Mouse (Mus musculus) olfactory bulb, adult 2 months (tissue): ENCODE results near the gene Tnni2. TPM values are rescaled to one million over a fixed set of nuclear protein-coding genes. Genes with fewer than 3 reads are reported as not detected.

Source experiments
- H3K27ac ChIP-seq: fragments of 200-500 bp; 2 replicates; pipeline ENCODE4 v1.5.1; 2012; ENCODE audit warnings: low read depth, low read length; ENCODE audit not compliant: insufficient read depth
- H3K4me1 ChIP-seq: fragments of 200-500 bp; 2 replicates; pipeline ENCODE4 v1.6.1; 2012; ENCODE audit warnings: low read length; ENCODE audit not compliant: control insufficient read depth, insufficient read depth
- H3K4me3 ChIP-seq: fragments of 200-500 bp; 2 replicates; pipeline ENCODE4 v1.5.1; 2012; ENCODE audit warnings: mild to moderate bottlenecking, low read depth, low read length, moderate library complexity; ENCODE audit not compliant: insufficient read depth
- CTCF ChIP-seq: fragments of 200-500 bp; IDR thresholded peaks from 2 replicates; pipeline ENCODE4 v1.5.1; 2012; ENCODE audit warnings: low read depth, mild to moderate bottlenecking, low read length, moderate library complexity; ENCODE audit not compliant: insufficient read depth
- POLR2A ChIP-seq: fragments of 200-500 bp; IDR thresholded peaks from 2 replicates; pipeline ENCODE4 v1.6.1; 2012; ENCODE audit warnings: mild to moderate bottlenecking, low read depth, low read length, moderate library complexity; ENCODE audit not compliant: insufficient read depth
- WGBS: fragments of 180-500 bp; shearing (Covaris S2); methylation state at CpG from one replicate; pipeline ENCODE4 v1.1.7; 2018; 5-methylcytosine and 5-hydroxymethylcytosine counted together
- polyA plus RNA-seq: library from polyadenylated mRNA; stranded (reverse); fragments of >200 nt; gene quantifications from 2 replicates; pipeline ENCODE4 v1.2.4, GENCODE M21; 2012; ENCODE audit warnings: low replicate concordance; ENCODE audit not compliant: missing spikeins, insufficient read depth, insufficient read length

Tnni2 gene
- polyA plus RNA-seq = not detected in 2 replicates

DNA sequence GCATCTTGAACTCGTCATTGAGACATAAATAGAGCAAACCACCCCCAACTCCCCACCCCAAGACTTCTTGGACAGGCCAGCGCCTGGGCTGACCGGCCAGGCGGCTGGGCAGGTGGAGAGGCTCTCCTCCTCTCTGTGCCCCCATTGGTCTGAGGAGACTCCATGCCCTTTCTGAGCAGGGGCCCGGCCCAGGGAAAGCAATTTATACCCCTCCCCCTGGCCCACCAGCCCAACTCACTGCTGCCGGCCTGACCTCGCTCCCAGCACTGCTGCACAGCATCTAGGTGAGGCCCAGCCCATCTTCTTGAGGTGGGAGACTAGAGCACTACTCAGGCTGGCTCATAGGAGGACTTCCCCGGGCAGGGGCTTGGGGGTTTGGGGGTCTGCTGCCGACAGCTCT is at the start of gene Tnni2:
Gene Tnni2, plus strand, starts transcription at position 224 of the 400 bp plus-strand sequence.
- Histone ChIP-seq H3K4me1 (no peaks in the 10 kb centered on the region), H3K27ac (no peak within 1 kb of the TSS), H3K4me3 (no peak within 1 kb of the TSS)
- WGBS = 93% methylated on average over 9 of the region's 9 CpGs
- TF ChIP-seq POLR2A (no peak), CTCF (no peak)

- H3K4me3 ChIP-seq = no peak overlapping the region
- no peak overlapping the region for H3K27ac ChIP-seq
- peaks cover 4% of the 10 kb centered on the region; the same call in 1 of the 2 replicates for H3K4me1 ChIP-seq
- WGBS = 23% methylated on average over 4 of the region's 4 CpGs
- TF ChIP-seq POLR2A = no peak
- no peak for TF ChIP-seq CTCF
Observed at GRCm38 (mm10) chr7:142393191-142393590, 48.4 kb upstream of the Tnni2 start.

DNA sequence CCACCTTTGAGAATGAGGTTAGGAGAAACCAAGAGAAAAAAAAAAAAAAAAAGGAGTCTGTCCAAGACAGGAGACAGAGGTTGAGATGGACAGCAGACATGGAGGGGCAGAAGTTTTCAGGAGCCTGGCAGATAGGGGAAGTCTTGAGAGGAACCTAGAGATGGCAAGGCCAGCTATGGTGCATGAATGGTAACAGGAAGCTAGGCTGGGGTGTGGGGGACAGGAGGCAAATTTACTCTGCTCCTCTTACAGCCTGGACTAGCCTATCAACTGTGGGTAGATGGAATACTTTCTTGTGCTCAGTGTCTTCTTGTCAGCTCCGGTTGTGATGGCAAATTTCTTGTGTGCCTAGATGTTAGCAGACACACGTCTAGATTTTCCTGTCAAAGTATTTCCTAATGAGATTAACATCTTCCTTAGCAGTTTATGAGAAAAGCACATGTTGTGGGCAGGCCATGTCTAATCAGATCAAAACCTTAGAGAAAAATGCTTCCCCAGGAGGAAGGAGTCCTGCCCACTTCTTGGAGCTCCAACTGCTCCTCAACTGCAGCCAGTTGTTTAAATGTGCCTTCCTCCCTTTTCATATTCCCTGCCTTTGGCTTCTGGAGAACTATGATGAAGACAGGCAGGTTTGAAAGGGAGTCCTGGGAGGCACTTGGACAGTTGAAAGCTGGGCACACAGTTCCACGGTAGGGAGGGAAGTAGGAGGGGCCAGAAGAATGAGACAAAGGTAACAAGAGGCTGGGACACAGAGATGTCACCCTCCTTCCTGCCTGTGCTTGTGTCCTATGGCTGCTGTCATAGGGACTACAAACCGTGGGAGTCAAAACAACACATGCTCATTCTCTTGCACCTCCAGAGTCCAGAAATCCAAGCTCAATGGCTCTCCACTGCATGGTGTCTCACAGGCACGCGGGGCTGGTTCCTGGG is 47.1 kb upstream of the Tnni2 start:
- Histone ChIP-seq H3K27ac (no peak overlapping the region), H3K4me3 (no peak overlapping the region), H3K4me1 (peaks cover 4% of the 10 kb centered on the region; the same call in 1 of the 2 replicates)
- TF ChIP-seq CTCF = no peak
- no peak for TF ChIP-seq POLR2A
- WGBS = 72% methylated on average over 6 of the region's 6 CpGs

- no peak overlapping the region for H3K4me3 ChIP-seq
- WGBS = 88% methylated on average over 4 of the region's 4 CpGs
- TF ChIP-seq POLR2A (no peak), CTCF (no peak)
Observed at GRCm38 (mm10) chr7:142395472-142395871, 46.1 kb upstream of the Tnni2 start.

DNA sequence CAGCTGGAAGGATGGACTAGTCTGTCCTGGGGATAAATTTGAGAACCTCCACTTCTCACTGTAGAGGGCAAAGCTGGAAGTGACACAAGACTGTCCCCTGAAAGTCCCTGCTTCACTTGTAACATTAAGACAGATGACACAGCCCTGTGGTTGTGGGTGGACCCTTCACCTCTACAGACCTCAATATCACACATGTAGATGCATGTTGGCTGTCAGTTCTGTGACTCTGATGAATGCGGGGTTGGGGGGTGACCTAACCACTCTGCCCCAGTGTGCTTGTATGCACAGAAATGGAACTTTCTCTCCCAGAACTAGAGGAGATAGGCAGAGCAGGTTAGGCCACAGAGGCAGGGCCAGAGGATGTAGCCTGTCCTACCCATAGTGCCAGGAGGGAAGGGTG is 45.0 kb upstream of the Tnni2 start:
- 93% methylated on average over 1 of the region's 1 CpGs for WGBS
- H3K27ac ChIP-seq = no peak overlapping the region
- no peak overlapping the region for H3K4me3 ChIP-seq
- H3K4me1 ChIP-seq = peaks cover 8% of the 10 kb centered on the region; the same call in 1 of the 2 replicates
- TF ChIP-seq CTCF (no peak), POLR2A (no peak)

More at GRCm38 (mm10) chr7:142395472-142395871, 46.1 kb upstream of the Tnni2 start:
- H3K4me1 ChIP-seq = peaks cover 4% of the 10 kb centered on the region; the same call in 1 of the 2 replicates
- no peak overlapping the region for H3K27ac ChIP-seq

- TF ChIP-seq POLR2A (no peak), CTCF (no peak)
- 92% methylated on average over 2 of the region's 2 CpGs for WGBS
- Histone ChIP-seq H3K4me1 (peaks cover 7% of the 10 kb centered on the region; the same call in 1 of the 2 replicates), H3K4me3 (no peak overlapping the region), H3K27ac (no peak overlapping the region)
Observed at GRCm38 (mm10) chr7:142398052-142398451, 43.6 kb upstream of the Tnni2 start.

DNA sequence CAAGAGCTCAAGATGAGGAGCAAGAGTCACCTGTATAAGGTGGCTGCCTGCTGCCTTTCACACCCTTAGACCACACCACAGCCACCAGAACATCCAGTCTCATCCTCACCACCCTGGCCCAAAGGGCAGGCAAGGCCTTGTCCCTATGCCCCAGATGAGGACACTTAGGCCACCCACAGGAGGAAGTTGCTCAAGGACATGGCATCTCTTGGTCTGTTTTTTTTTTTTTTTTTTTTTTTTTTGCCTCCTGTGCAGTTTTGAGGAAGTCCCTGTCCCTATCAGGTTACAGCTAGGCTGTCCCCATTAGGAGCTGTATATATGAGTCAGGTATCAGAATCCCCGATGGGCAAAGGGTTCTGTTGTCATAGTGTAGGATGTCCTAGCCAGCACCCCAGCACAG is 42.4 kb upstream of the Tnni2 start:
- Histone ChIP-seq H3K27ac (no peak overlapping the region), H3K4me1 (peaks cover 4% of the 10 kb centered on the region; the same call in 1 of the 2 replicates), H3K4me3 (no peak overlapping the region)
- TF ChIP-seq POLR2A = no peak
- no peak for TF ChIP-seq CTCF
- 90% methylated on average over 1 of the region's 1 CpGs for WGBS

GRCm38 (mm10) chr7:142400112-142400749 is 41.4 kb upstream of the Tnni2 start:
- 69% methylated on average over 7 of the region's 7 CpGs for WGBS
- no peak for TF ChIP-seq POLR2A
- no peak for TF ChIP-seq CTCF
- H3K27ac ChIP-seq = no peak overlapping the region
- H3K4me3 ChIP-seq = no peak overlapping the region
- peaks cover 4% of the 10 kb centered on the region; the same call in 1 of the 2 replicates for H3K4me1 ChIP-seq

DNA sequence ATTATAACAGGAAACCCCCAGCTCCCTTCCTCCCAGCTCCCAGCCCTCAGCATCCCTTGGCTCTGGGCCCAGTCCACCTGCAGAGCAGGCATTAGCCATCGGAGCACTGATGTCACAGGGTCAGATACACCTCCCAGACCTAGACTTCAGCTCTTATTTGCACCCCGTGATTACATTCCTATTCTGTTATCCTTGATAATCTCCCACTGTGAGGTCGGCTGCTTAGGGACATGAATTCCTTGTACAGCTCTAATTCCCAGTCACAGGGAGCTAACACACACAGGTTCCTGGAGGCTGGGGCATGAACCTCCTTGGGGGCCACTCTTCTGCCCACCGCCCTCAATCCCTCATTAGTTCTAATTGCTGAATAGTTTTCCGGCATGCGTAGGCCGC is 40.9 kb upstream of the Tnni2 start:
- Histone ChIP-seq H3K4me3 (no peak overlapping the region), H3K4me1 (peaks cover 4% of the 10 kb centered on the region; the same call in 1 of the 2 replicates), H3K27ac (no peak overlapping the region)
- 40% methylated on average over 7 of the region's 7 CpGs for WGBS
- TF ChIP-seq CTCF (no peak), POLR2A (no peak)
